Mouse (Mus musculus): Measurements from ENCODE around the gene Frmpd4. TPM values are rescaled to one million over a fixed set of nuclear protein-coding genes. Genes with fewer than 3 reads are reported as not detected.
A peak's percentile ranks its signal among the peaks of the same experiment; 100 is the strongest.

Gene Frmpd4
- polyA plus RNA-seq, 1 experiment from 2014 or later, result 0.13 TPM

- Histone ChIP-seq H3K36me3 (ENCODE audit: control insufficient read depth, insufficient read depth, low read length) (no peaks in the 10 kb centered on the region), H3K27ac (ENCODE audit: low read length) (no peak overlapping the region), H3K4me3 (ENCODE audit: low read length) (no peak overlapping the region), H3K4me1 (ENCODE audit: control insufficient read depth, insufficient read depth, low read length) (no peaks in the 10 kb centered on the region), H3K27me3 (replicated peaks; ENCODE audit: control insufficient read depth, insufficient read depth, low read length) (no peaks in the 10 kb centered on the region), H3K4me2 (ENCODE audit: low read depth, low read length) (no peak overlapping the region), H3K9ac (ENCODE audit: low read depth, low read length) (no peak overlapping the region), H3K9me3 (ENCODE audit: control insufficient read depth, low read length) (no peaks in the 10 kb centered on the region)
- ATAC-seq, result no peak
- WGBS, result 74% methylated on average over 3 of the region's 3 CpGs
Measured at GRCm38 (mm10) chrX:167523151-167523550, 1053.9 kb downstream of the Frmpd4 start.

GRCm38 (mm10) chrX:167522528-167522927 lies 1054.5 kb downstream of the Frmpd4 start:
- no peak overlapping the region for H3K27ac ChIP-seq (ENCODE audit: low read length)
- H3K9ac ChIP-seq (ENCODE audit: low read depth, low read length), result no peak overlapping the region
- no peak overlapping the region for H3K4me2 ChIP-seq (ENCODE audit: low read depth, low read length)
- WGBS, result 71% methylated on average over 4 of the region's 4 CpGs
- H3K4me1 ChIP-seq (ENCODE audit: control insufficient read depth, insufficient read depth, low read length), result no peaks in the 10 kb centered on the region
- no peak for ATAC-seq
- no peaks in the 10 kb centered on the region for H3K27me3 ChIP-seq (replicated peaks; ENCODE audit: control insufficient read depth, insufficient read depth, low read length)
- no peaks in the 10 kb centered on the region for H3K36me3 ChIP-seq (ENCODE audit: control insufficient read depth, insufficient read depth, low read length)
- no peaks in the 10 kb centered on the region for H3K9me3 ChIP-seq (ENCODE audit: control insufficient read depth, low read length)
- H3K4me3 ChIP-seq (ENCODE audit: low read length), result no peak overlapping the region

GRCm38 (mm10) chrX:167518440-167518839 lies 1058.6 kb downstream of the Frmpd4 start:
- no peak overlapping the region for H3K4me3 ChIP-seq (ENCODE audit: low read length)
- no peaks in the 10 kb centered on the region for H3K27me3 ChIP-seq (replicated peaks; ENCODE audit: control insufficient read depth, insufficient read depth, low read length)
- no peaks in the 10 kb centered on the region for H3K36me3 ChIP-seq (ENCODE audit: control insufficient read depth, insufficient read depth, low read length)
- no peaks in the 10 kb centered on the region for H3K9me3 ChIP-seq (ENCODE audit: control insufficient read depth, low read length)
- H3K4me1 ChIP-seq (ENCODE audit: control insufficient read depth, insufficient read depth, low read length), result no peaks in the 10 kb centered on the region
- no peak overlapping the region for H3K9ac ChIP-seq (ENCODE audit: low read depth, low read length)
- no peak for ATAC-seq
- 82% methylated on average over 2 of the region's 2 CpGs for WGBS
- H3K27ac ChIP-seq (ENCODE audit: low read length), result no peak overlapping the region
- H3K4me2 ChIP-seq (ENCODE audit: low read depth, low read length), result no peak overlapping the region

- 26% methylated on average over 11 of the region's 11 CpGs for WGBS
- ATAC-seq, result peak; percentile 48; the same call in 1 of the 2 replicates
- Histone ChIP-seq H3K9me3 (ENCODE audit: control insufficient read depth, low read length) (no peaks in the 10 kb centered on the region), H3K4me1 (ENCODE audit: control insufficient read depth, insufficient read depth, low read length) (no peaks in the 10 kb centered on the region), H3K9ac (ENCODE audit: low read depth, low read length) (no peak overlapping the region), H3K27me3 (replicated peaks; ENCODE audit: control insufficient read depth, insufficient read depth, low read length) (no peaks in the 10 kb centered on the region; the same call in none of the 2 replicates), H3K27ac (ENCODE audit: low read length) (no peak overlapping the region), H3K36me3 (ENCODE audit: control insufficient read depth, insufficient read depth, low read length) (no peaks in the 10 kb centered on the region), H3K4me2 (ENCODE audit: low read depth, low read length) (no peak overlapping the region), H3K4me3 (ENCODE audit: low read length) (no peak overlapping the region)
Measured at GRCm38 (mm10) chrX:167497780-167498179, 1079.3 kb downstream of the Frmpd4 start.

GRCm38 (mm10) chrX:167492265-167492664 lies 1084.8 kb downstream of the Frmpd4 start:
- ATAC-seq, result peak; percentile 66
- H3K27me3 ChIP-seq (replicated peaks; ENCODE audit: control insufficient read depth, insufficient read depth, low read length), result 0 out of 2 replicates have a peak, but pooled peaks cover 3% of the 10 kb centered on the region
- no peaks in the 10 kb centered on the region for H3K4me1 ChIP-seq (ENCODE audit: control insufficient read depth, insufficient read depth, low read length)
- no peak overlapping the region for H3K4me2 ChIP-seq (ENCODE audit: low read depth, low read length)
- WGBS, result 94% methylated on average over 1 of the region's 1 CpGs
- no peaks in the 10 kb centered on the region for H3K36me3 ChIP-seq (ENCODE audit: control insufficient read depth, insufficient read depth, low read length)
- no peak overlapping the region for H3K9ac ChIP-seq (ENCODE audit: low read depth, low read length)
- no peaks in the 10 kb centered on the region for H3K9me3 ChIP-seq (ENCODE audit: control insufficient read depth, low read length)
- no peak overlapping the region for H3K4me3 ChIP-seq (ENCODE audit: low read length)
- H3K27ac ChIP-seq (ENCODE audit: low read length), result no peak overlapping the region

- 0 out of 2 replicates have a peak, but pooled peaks cover 3% of the 10 kb centered on the region for H3K27me3 ChIP-seq (replicated peaks; ENCODE audit: control insufficient read depth, insufficient read depth, low read length)
- H3K4me2 ChIP-seq (ENCODE audit: low read depth, low read length), result no peak overlapping the region
- 40% methylated on average over 1 of the region's 1 CpGs for WGBS
- no peak overlapping the region for H3K4me3 ChIP-seq (ENCODE audit: low read length)
- peak; percentile 83 for ATAC-seq
- no peaks in the 10 kb centered on the region for H3K36me3 ChIP-seq (ENCODE audit: control insufficient read depth, insufficient read depth, low read length)
- H3K9ac ChIP-seq (ENCODE audit: low read depth, low read length), result no peak overlapping the region
- H3K4me1 ChIP-seq (ENCODE audit: control insufficient read depth, insufficient read depth, low read length), result no peaks in the 10 kb centered on the region
- no peaks in the 10 kb centered on the region for H3K9me3 ChIP-seq (ENCODE audit: control insufficient read depth, low read length)
- no peak overlapping the region for H3K27ac ChIP-seq (ENCODE audit: low read length)
Measured at GRCm38 (mm10) chrX:167491589-167492207, 1085.3 kb downstream of the Frmpd4 start.

- Histone ChIP-seq H3K4me1 (ENCODE audit: control insufficient read depth, insufficient read depth, low read length) (no peaks in the 10 kb centered on the region), H3K9ac (ENCODE audit: low read depth, low read length) (no peak overlapping the region), H3K27ac (ENCODE audit: low read length) (peak overlapping the region; percentile 57), H3K9me3 (ENCODE audit: control insufficient read depth, low read length) (no peaks in the 10 kb centered on the region), H3K36me3 (ENCODE audit: control insufficient read depth, insufficient read depth, low read length) (no peaks in the 10 kb centered on the region), H3K27me3 (replicated peaks; ENCODE audit: control insufficient read depth, insufficient read depth, low read length) (peaks cover 6% of the 10 kb centered on the region; the same call in 1 of the 2 replicates), H3K4me2 (ENCODE audit: low read depth, low read length) (no peak overlapping the region), H3K4me3 (ENCODE audit: low read length) (no peak overlapping the region)
- ATAC-seq, result peak; percentile 92
- WGBS, result 47% methylated on average over 4 of the region's 4 CpGs
Measured at GRCm38 (mm10) chrX:167483409-167484177, 1093.4 kb downstream of the Frmpd4 start.

- no peaks in the 10 kb centered on the region for H3K4me1 ChIP-seq (ENCODE audit: control insufficient read depth, insufficient read depth, low read length)
- no peaks in the 10 kb centered on the region for H3K9me3 ChIP-seq (ENCODE audit: control insufficient read depth, low read length)
- no peak overlapping the region for H3K4me3 ChIP-seq (ENCODE audit: low read length)
- H3K4me2 ChIP-seq (ENCODE audit: low read depth, low read length), result no peak overlapping the region
- H3K9ac ChIP-seq (ENCODE audit: low read depth, low read length), result no peak overlapping the region
- WGBS, result 81% methylated on average over 6 of the region's 6 CpGs
- H3K27ac ChIP-seq (ENCODE audit: low read length), result no peak overlapping the region
- H3K27me3 ChIP-seq (replicated peaks; ENCODE audit: control insufficient read depth, insufficient read depth, low read length), result peaks cover 11% of the 10 kb centered on the region; the same call in 1 of the 2 replicates
- ATAC-seq, result no peak
- no peaks in the 10 kb centered on the region for H3K36me3 ChIP-seq (ENCODE audit: control insufficient read depth, insufficient read depth, low read length)
Measured at GRCm38 (mm10) chrX:167477636-167478035, 1099.4 kb downstream of the Frmpd4 start.

GRCm38 (mm10) chrX:167434883-167435282 lies 1142.1 kb downstream of the Frmpd4 start:
- Histone ChIP-seq H3K4me2 (ENCODE audit: low read depth, low read length) (no peak overlapping the region), H3K36me3 (ENCODE audit: control insufficient read depth, insufficient read depth, low read length) (no peaks in the 10 kb centered on the region), H3K27ac (ENCODE audit: low read length) (no peak overlapping the region), H3K27me3 (replicated peaks; ENCODE audit: control insufficient read depth, insufficient read depth, low read length) (no peaks in the 10 kb centered on the region), H3K9ac (ENCODE audit: low read depth, low read length) (no peak overlapping the region), H3K9me3 (ENCODE audit: control insufficient read depth, low read length) (no peaks in the 10 kb centered on the region), H3K4me3 (ENCODE audit: low read length) (no peak overlapping the region), H3K4me1 (ENCODE audit: control insufficient read depth, insufficient read depth, low read length) (no peaks in the 10 kb centered on the region)
- no peak for ATAC-seq

Measured in intestine, embryonic 16.5 days (tissue).